Mouse (Mus musculus): Measurements from ENCODE around the gene Lrrc29. TPM values are rescaled to one million over a fixed set of nuclear protein-coding genes. Genes with fewer than 3 reads are reported as not detected.

Lrrc29 gene
- 1.2 and 1.3 TPM in 2 replicates for polyA plus RNA-seq (2016; fragmentation: Nextera tagmentation; extraction: Ambion mirVana)

GRCm38 (mm10) chr8:105326141-105326672 lies at the start of gene Lrrc29, which contains the start of gene Tmem208:
Gene Lrrc29 (minus strand): TSS chr8:105326278.
Gene Tmem208 (plus strand): TSS chr8:105326354.
- Histone ChIP-seq H3K9me3 (no peaks in the 10 kb centered on the region), H3K27me3 (no peaks in the 10 kb centered on the region), H3K4me1 (peaks cover 20% of the 10 kb centered on the region), H3K36me3 (peaks cover 46% of the 10 kb centered on the region), H3K9ac (replicated peaks) (peak within 1 kb of the TSS; percentile 74), H3K4me3 (peak within 1 kb of the TSS; percentile 83), H3K4me2 (replicated peaks) (peak within 1 kb of the TSS; percentile 86), H3K27ac (replicated peaks) (peak within 1 kb of the TSS; percentile 71)
- 0% methylated on average over 36 of the region's 36 CpGs for WGBS
- peak; percentile 93 for ATAC-seq (ENCODE audit: low FRiP score, low read depth)

- Histone ChIP-seq H3K27ac (replicated peaks) (no peak overlapping the region), H3K9ac (replicated peaks) (no peak overlapping the region), H3K4me3 (peak overlapping the region; percentile 21), H3K4me2 (replicated peaks) (peak overlapping the region; percentile 48), H3K36me3 (no peaks in the 10 kb centered on the region), H3K27me3 (peaks cover 16% of the 10 kb centered on the region), H3K9me3 (no peaks in the 10 kb centered on the region), H3K4me1 (peaks cover 9% of the 10 kb centered on the region; the same call in 1 of the 2 replicates)
- WGBS, result 24% methylated on average over 33 of the region's 33 CpGs
- no peak; the same call in 1 of the 2 replicates for ATAC-seq (ENCODE audit: low FRiP score, low read depth)
Measured at GRCm38 (mm10) chr8:105374513-105374966, 48.5 kb upstream of the Lrrc29 start.

GRCm38 (mm10) chr8:105373032-105373431 lies 47.0 kb upstream of the Lrrc29 start, which contains the start of gene Plekhg4:
Gene Plekhg4 (plus strand): TSS chr8:105373274.
- Histone ChIP-seq H3K4me2 (replicated peaks) (peak within 1 kb of the TSS; percentile 48; the same call in 1 of the 2 replicates), H3K27ac (replicated peaks) (no peak within 1 kb of the TSS), H3K9me3 (no peaks in the 10 kb centered on the region), H3K4me1 (peaks cover 9% of the 10 kb centered on the region; the same call in 1 of the 2 replicates), H3K27me3 (peaks cover 16% of the 10 kb centered on the region), H3K4me3 (no peak within 1 kb of the TSS), H3K9ac (replicated peaks) (no peak within 1 kb of the TSS), H3K36me3 (0 out of 2 replicates have a peak, but pooled peaks cover 3% of the 10 kb centered on the region)
- no peak for ATAC-seq (ENCODE audit: low FRiP score, low read depth)
- 72% methylated on average over 2 of the region's 2 CpGs for WGBS

GRCm38 (mm10) chr8:105372473-105372872 lies 46.4 kb upstream of the Lrrc29 start:
- no peak overlapping the region for H3K9ac ChIP-seq (replicated peaks)
- WGBS, result 78% methylated on average over 9 of the region's 9 CpGs

GRCm38 (mm10) chr8:105367107-105367506 lies 41.0 kb upstream of the Lrrc29 start:
- Histone ChIP-seq H3K36me3 (0 out of 2 replicates have a peak, but pooled peaks cover 21% of the 10 kb centered on the region), H3K27ac (replicated peaks) (no peak overlapping the region), H3K4me1 (no peaks in the 10 kb centered on the region), H3K27me3 (no peaks in the 10 kb centered on the region), H3K9ac (replicated peaks) (no peak overlapping the region), H3K4me2 (replicated peaks) (no peak overlapping the region), H3K9me3 (no peaks in the 10 kb centered on the region), H3K4me3 (no peak overlapping the region)
- 70% methylated on average over 2 of the region's 2 CpGs for WGBS
- ATAC-seq (ENCODE audit: low FRiP score, low read depth), result no peak

More at GRCm38 (mm10) chr8:105372473-105372872, 46.4 kb upstream of the Lrrc29 start:
- no peak overlapping the region for H3K4me2 ChIP-seq (replicated peaks)
- H3K27ac ChIP-seq (replicated peaks), result no peak overlapping the region
- no peak for ATAC-seq (ENCODE audit: low FRiP score, low read depth)
- H3K4me1 ChIP-seq, result peaks cover 9% of the 10 kb centered on the region; the same call in 1 of the 2 replicates
- H3K9me3 ChIP-seq, result no peaks in the 10 kb centered on the region
- peaks cover 16% of the 10 kb centered on the region for H3K27me3 ChIP-seq
- H3K36me3 ChIP-seq, result 0 out of 2 replicates have a peak, but pooled peaks cover 3% of the 10 kb centered on the region
- no peak overlapping the region for H3K4me3 ChIP-seq

- no peaks in the 10 kb centered on the region for H3K9me3 ChIP-seq
- no peak overlapping the region for H3K9ac ChIP-seq (replicated peaks)
- WGBS, result 83% methylated on average over 12 of the region's 12 CpGs
Measured at GRCm38 (mm10) chr8:105361751-105362702, 35.9 kb upstream of the Lrrc29 start.

GRCm38 (mm10) chr8:105359646-105360045 lies 33.6 kb upstream of the Lrrc29 start:
- no peak overlapping the region for H3K4me3 ChIP-seq
- 54% methylated on average over 4 of the region's 4 CpGs for WGBS
- H3K36me3 ChIP-seq, result peaks cover 12% of the 10 kb centered on the region; the same call in 1 of the 2 replicates
- no peaks in the 10 kb centered on the region for H3K27me3 ChIP-seq
- no peak for ATAC-seq (ENCODE audit: low FRiP score, low read depth)
- H3K27ac ChIP-seq (replicated peaks), result no peak overlapping the region
- H3K4me1 ChIP-seq, result peaks cover 3% of the 10 kb centered on the region; the same call in 1 of the 2 replicates
- no peak overlapping the region for H3K9ac ChIP-seq (replicated peaks)
- no peak overlapping the region for H3K4me2 ChIP-seq (replicated peaks)
- H3K9me3 ChIP-seq, result no peaks in the 10 kb centered on the region

More at GRCm38 (mm10) chr8:105361751-105362702, 35.9 kb upstream of the Lrrc29 start:
- Histone ChIP-seq H3K27ac (replicated peaks) (no peak overlapping the region), H3K4me3 (no peak overlapping the region), H3K27me3 (no peaks in the 10 kb centered on the region), H3K4me2 (replicated peaks) (no peak overlapping the region), H3K36me3 (peaks cover 17% of the 10 kb centered on the region; the same call in 1 of the 2 replicates), H3K4me1 (peaks cover 3% of the 10 kb centered on the region; the same call in 1 of the 2 replicates)
- no peak for ATAC-seq (ENCODE audit: low FRiP score, low read depth)

- H3K27me3 ChIP-seq, result no peaks in the 10 kb centered on the region
- peaks cover 3% of the 10 kb centered on the region; the same call in 1 of the 2 replicates for H3K4me1 ChIP-seq
- no peak overlapping the region for H3K9ac ChIP-seq (replicated peaks)
- WGBS, result 74% methylated on average over 15 of the region's 15 CpGs
- H3K27ac ChIP-seq (replicated peaks), result no peak overlapping the region
- 0 out of 2 replicates have a peak, but pooled peaks have one; percentile 12 for ATAC-seq (ENCODE audit: low FRiP score, low read depth)
- H3K4me2 ChIP-seq (replicated peaks), result no peak overlapping the region
- no peaks in the 10 kb centered on the region for H3K9me3 ChIP-seq
- no peak overlapping the region for H3K4me3 ChIP-seq
- peaks cover 8% of the 10 kb centered on the region; the same call in 1 of the 2 replicates for H3K36me3 ChIP-seq
Measured at GRCm38 (mm10) chr8:105359208-105359607, 33.1 kb upstream of the Lrrc29 start.

- Histone ChIP-seq H3K4me2 (replicated peaks) (no peak overlapping the region), H3K9ac (replicated peaks) (no peak overlapping the region), H3K27ac (replicated peaks) (no peak overlapping the region), H3K4me3 (no peak overlapping the region), H3K9me3 (no peaks in the 10 kb centered on the region), H3K36me3 (peaks cover 3% of the 10 kb centered on the region; the same call in 1 of the 2 replicates), H3K4me1 (peaks cover 3% of the 10 kb centered on the region; the same call in 1 of the 2 replicates), H3K27me3 (no peaks in the 10 kb centered on the region)
- WGBS, result 88% methylated on average over 14 of the region's 14 CpGs
- ATAC-seq (ENCODE audit: low FRiP score, low read depth), result no peak
Measured at GRCm38 (mm10) chr8:105356681-105357080, 30.6 kb upstream of the Lrrc29 start.

GRCm38 (mm10) chr8:105355179-105356024 lies 29.3 kb upstream of the Lrrc29 start:
- Histone ChIP-seq H3K36me3 (peaks cover 3% of the 10 kb centered on the region; the same call in 1 of the 2 replicates), H3K4me1 (peaks cover 6% of the 10 kb centered on the region), H3K9me3 (no peaks in the 10 kb centered on the region), H3K27me3 (peaks cover 7% of the 10 kb centered on the region), H3K27ac (replicated peaks) (no peak overlapping the region), H3K4me2 (replicated peaks) (no peak overlapping the region), H3K9ac (replicated peaks) (no peak overlapping the region), H3K4me3 (no peak overlapping the region)
- ATAC-seq (ENCODE audit: low FRiP score, low read depth), result no peak
- 62% methylated on average over 26 of the region's 26 CpGs for WGBS

GRCm38 (mm10) chr8:105354549-105354948 lies 28.5 kb upstream of the Lrrc29 start:
- no peaks in the 10 kb centered on the region for H3K9me3 ChIP-seq
- no peak overlapping the region for H3K4me3 ChIP-seq
- H3K4me2 ChIP-seq (replicated peaks), result no peak overlapping the region
- H3K4me1 ChIP-seq, result peaks cover 12% of the 10 kb centered on the region
- H3K27me3 ChIP-seq, result peaks cover 9% of the 10 kb centered on the region
- ATAC-seq (ENCODE audit: low FRiP score, low read depth), result no peak
- peaks cover 3% of the 10 kb centered on the region; the same call in 1 of the 2 replicates for H3K36me3 ChIP-seq
- no peak overlapping the region for H3K9ac ChIP-seq (replicated peaks)
- 89% methylated on average over 4 of the region's 4 CpGs for WGBS
- H3K27ac ChIP-seq (replicated peaks), result no peak overlapping the region

Measured in midbrain, embryonic 12.5 days (tissue).